Mouse (Mus musculus): ENCODE measurements around the gene 2510039O18Rik.

Gene 2510039O18Rik

GRCm38 (mm10) chr4:147993571-147994095 lies 52.9 kb downstream of the 2510039O18Rik start:
- no peak for DNase-seq (ENCODE audit: low read depth)

GRCm38 (mm10) chr4:147995311-147995710 lies 54.6 kb downstream of the 2510039O18Rik start:
- no peak for DNase-seq (ENCODE audit: low read depth)
